Mouse (Mus musculus) left cerebral cortex, postnatal 4 days (tissue): ENCODE measurements around the gene Ccdc158. TPM values are rescaled to one million over a fixed set of nuclear protein-coding genes. Genes with fewer than 3 reads are reported as not detected.

Experiments used
- DNase-seq: peaks from one replicate; pipeline ENCODE4 v3.0.0-alpha.2; 2022
- intact Hi-C: fragments of 180-260 bp; cut with DNase I; formaldehyde crosslinking; loops from one replicate; pipeline ENCODE4 v1.15.1; 2025
- total RNA-seq, 2 experiments: library from RNA; stranded (reverse); gene quantifications; 2 replicates each; pipeline ENCODE4 v1.2.3; 2021

Gene Ccdc158
- total RNA-seq, 2 experiments from 2014 or later, result 0.52 to 0.64 TPM

DNA sequence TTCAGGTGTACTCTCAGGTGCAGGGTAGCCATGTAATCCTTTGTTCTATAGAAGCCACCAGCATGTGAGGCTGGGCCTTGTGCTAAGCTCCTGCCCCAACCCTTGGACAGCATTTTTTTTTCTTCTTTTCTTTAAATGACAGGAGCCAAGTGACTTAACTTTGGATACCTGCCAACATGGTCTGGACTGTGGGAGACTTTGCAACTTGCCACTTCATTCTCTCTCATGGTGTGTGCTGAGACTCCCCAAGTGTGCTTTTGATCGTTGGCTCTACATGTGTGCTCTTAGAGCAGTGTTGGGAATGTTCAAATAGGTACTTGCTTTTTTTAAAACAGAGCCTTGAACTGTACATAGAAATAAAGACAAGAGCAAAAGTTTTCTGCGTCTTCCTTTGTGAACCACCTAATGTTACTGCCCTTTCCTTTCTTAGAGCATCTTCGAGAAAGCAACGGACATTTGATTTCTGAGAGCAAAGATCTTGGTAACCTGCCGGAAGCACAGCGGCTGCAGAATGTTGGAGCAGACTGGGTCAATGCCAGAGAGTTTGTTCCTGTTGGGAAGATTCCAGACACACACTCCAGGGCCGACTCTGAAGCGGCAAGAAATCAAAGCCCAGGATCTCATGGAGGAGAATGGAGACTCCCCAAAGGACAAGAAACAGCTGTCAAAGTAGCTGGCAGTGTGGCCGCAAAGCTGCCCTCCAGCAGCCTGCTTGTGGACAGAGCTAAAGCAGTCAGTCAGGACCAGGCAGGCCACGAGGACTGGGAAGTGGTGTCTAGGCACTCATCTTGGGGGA is 70.4 kb downstream of the Ccdc158 start:
- intact Hi-C loops, result loop anchor here (2.0 kb wide), 1 partner anchor 70 kb away; no protein-coding TSS in a partner anchor
- peak; percentile 41 for DNase-seq

DNA sequence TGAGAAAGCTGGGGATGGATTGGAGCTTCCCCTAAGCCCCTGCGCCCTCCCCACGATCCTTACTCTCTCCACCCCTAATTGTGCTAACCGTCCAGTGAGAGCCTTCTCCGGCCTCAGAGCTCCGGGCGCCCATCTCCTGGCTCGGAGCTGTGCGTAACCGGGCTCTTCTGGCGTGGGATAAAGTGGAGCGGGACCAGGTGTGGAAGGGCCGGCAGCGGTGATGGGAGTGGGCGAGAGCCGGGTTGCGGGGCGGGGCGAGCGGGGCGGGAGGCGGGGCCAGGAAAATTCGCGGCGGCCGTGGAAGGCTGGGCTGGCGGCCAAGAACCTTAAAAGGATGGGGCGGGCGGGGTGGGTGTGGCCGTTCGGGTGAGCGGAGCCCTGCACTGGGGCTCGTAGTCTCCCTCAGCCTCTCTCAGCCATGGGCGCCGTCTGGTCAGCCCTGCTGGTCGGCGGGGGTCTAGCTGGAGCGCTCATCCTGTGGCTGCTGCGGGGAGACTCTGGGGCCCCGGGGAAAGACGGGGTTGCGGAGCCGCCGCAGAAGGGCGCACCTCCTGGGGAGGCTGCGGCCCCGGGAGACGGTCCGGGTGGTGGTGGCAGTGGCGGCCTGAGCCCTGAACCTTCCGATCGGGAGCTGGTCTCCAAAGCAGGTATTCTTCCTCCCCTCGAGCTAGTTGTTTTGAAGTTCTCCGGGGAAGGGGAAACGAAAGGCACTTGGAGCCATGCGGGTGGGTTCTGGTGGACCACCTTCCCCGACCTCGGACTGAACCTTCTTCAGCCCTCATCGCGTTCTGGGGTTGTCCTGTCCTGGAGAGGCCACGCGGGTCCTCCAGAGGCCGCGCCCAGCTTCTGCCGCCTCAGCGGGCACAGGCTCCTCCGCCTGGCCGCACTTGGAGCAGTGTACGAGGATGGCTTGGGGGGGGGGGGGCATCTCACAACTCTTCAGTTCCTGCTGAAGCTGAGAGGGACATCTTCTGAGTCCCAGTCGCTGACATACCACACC is 72.1 kb downstream of the Ccdc158 start, which contains the start of gene Stbd1:
Stbd1 (plus strand) TSS at position 351 of the 1,000 bp plus-strand sequence.
- DNase-seq, result peak; percentile 53
- intact Hi-C loops, result no loop called here

DNA sequence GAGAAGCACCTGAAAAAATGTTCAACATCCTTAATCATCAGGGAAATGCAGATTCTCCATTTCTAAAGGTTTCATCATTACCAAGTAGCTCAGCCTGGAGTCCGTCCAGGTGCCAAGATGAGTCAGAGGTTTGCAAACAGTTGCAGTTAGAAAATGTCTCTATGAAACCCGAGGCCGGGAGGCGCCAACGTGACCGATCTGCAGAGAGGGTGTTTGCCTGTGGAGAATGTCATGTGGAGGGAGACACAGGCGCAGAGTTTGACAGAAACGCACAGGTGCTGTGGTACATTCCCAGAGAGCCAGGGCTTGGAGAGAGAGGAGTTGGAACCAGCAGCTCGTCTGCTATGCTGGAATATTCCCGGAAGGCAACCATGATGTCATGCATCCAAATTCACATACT is 76.0 kb downstream of the Ccdc158 start:
- no peak for DNase-seq
- intact Hi-C loops, result no loop called here

DNA sequence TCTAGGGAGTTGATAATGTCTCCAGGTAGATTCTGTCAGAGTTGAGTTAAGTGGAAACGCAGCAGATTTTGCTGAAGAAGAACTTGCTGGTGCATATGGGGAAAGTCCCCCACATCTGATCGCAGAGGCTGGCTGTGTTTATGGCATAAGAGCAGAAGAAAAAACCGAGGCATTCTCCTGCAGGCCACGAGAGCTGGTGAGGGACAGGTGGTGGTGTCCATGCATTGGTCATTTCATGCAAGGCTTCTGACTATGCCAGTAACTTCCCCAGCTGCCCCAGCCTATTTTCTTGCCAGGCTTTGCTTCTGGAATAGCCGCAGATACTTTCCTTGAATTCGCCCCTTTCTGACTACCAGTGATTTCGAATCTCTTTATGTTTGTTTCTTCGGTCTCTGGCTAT is 78.2 kb downstream of the Ccdc158 start:
- no peak for DNase-seq
- intact Hi-C loops, result no loop called here

DNA sequence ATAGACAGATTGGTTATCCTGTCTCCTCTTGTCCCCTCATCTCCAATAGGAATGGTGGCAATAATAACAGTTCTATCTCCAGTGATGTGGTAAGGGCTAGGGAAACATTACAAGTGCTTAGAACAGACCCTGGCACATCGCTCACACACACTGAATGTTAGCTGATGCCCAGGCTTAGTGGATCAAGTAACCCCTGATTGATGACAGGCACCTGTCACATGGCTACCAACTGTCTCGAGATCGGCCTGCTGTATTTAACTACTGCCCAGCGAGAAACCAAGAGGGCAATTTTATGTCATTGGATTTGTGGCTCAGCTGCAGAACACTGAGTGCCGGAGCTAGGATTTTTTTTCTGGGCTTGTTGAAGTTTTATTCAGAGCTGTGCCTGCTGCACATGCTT is 80.0 kb downstream of the Ccdc158 start:
- DNase-seq, result no peak
- intact Hi-C loops, result no loop called here

DNA sequence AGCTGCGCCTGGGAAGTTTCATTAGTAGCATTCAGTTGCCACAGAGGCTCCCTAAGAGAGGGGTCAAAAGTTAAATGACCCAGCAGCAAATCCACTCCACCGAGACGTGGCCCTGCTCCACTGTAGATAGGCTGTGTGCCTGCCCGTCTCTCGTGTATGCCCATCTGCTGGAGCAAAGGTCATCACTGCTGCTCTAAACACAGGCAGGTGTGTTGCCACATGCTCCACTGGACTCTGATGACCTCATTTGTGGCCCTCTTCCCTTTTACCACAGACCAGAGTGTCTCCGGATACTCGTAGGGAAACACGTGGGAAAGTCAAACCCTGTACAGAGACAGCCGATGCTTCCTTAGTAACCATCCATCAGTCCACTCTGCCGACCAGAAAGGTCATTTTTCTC is 89.1 kb downstream of the Ccdc158 start:
- no peak for DNase-seq
- intact Hi-C loops, result no loop called here

DNA sequence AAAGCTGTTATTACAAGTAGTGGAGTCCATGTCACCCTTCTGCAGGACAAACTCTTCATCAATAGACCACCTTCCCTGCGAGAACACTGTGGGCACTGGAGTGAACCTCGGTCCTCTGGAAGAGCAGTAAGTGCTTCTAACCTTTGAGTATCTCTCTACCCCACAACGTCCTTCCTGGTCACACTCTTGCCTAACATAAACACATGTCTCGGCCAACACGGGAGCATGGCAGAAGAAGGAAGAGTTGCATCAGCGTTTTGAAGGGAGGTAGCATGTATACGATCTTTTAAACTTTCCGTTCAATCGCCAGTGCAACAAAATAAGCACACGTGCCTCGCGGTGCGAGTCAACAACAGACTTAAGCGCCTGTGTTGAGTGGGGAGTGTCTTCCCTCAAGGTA is 95.5 kb downstream of the Ccdc158 start:
- intact Hi-C loops, result no loop called here
- DNase-seq, result no peak

DNA sequence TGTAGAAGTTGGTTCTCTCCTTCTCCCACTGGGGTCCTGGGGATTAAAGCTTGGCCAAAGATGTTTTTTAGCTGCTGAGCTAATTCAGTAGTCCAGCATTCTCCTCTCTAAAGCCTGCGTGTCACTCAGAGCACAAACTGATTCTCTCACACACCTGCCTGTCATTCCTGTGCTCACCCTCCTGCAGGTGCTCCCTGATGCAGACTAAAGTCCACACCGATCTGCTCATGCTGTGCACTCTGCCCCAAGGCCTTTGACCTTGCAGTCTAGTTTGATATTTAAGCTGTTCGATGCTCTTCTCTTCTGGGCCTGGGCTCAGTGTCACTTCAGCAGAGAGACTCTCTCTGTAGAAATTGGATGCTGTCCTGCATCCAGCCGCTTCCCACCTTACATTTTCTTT is 103.8 kb downstream of the Ccdc158 start:
- DNase-seq, result no peak
- intact Hi-C loops, result no loop called here

DNA sequence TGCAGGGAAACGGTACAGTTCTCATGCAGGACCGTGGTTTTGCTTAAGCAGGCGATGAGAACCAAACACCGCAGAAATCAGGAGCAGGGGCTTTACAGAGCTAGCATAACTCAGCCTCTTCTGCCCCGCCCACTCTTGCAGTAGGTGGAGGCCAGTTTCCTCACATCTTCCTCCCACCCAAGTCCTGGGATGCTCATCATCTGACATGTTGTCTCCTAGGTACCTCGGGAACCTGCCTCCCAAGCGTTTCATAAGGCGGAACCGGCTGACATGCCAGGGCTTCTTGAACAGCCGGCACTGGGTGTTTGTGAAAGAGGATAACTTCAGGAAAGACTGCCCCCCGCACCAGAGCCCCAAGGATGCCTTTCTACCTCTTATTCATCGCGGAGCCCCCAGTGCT is 113.1 kb downstream of the Ccdc158 start:
- no peak for DNase-seq
- intact Hi-C loops, result no loop called here

DNA sequence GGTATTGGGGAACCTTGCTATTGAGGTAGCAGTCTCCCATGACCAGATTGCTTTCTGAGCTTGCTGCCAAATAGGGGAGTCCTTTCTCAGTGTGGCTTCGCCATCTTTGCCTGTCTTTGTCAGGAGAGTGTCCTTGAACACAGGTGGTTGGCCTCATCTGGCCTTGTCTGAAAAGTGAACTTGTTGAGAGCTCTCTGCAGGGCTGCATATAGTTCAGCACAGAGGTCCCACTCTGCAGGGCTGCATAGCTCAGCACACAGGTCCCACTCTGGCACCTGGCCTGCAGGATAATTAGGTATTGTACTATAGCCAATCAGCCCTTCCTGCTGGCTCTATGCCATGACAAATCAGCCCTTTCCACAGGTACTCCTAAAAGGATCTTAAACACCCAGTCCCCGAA is 114.9 kb downstream of the Ccdc158 start:
- intact Hi-C loops, result no loop called here

More for the DNA sequence above, 114.9 kb downstream of the Ccdc158 start:
- DNase-seq, result no peak

Other genes with a start within 250 kb of the Ccdc158 start
- gene Nup54, start 240.1 kb downstream of the Ccdc158 start, total RNA-seq, result 10 to 100 TPM; 50.7 to 60.8 TPM
- gene Scarb2, start 168.4 kb downstream of the Ccdc158 start, total RNA-seq, result 100 to 1,000 TPM; 112 to 115 TPM
- gene Fam47e, start 120.2 kb downstream of the Ccdc158 start, total RNA-seq, result under 1 TPM; 0.42 to 0.60 TPM
- gene Stbd1, start 72.2 kb downstream of the Ccdc158 start, total RNA-seq, result 1 to 10 TPM; 1.6 to 2.3 TPM
- 1 to 10 TPM; 3.2 to 4.9 TPM for gene Shroom3, start 8.2 kb upstream of the Ccdc158 start, total RNA-seq